Mouse (Mus musculus): Measurements from ENCODE around the gene Olfr1371.

The Olfr1371 gene

GRCm38 (mm10) chr11:52213887-52214286 is at the start of gene Olfr1371:
Olfr1371 (minus strand) TSS chr11:52213987.
- ATAC-seq (ENCODE audit: insufficient number of reproducible peaks, low FRiP score, low TSS enrichment): no peak

GRCm38 (mm10) chr11:52262338-52262737 is 48.6 kb upstream of the Olfr1371 start:
- no peak for ATAC-seq (ENCODE audit: insufficient number of reproducible peaks, low FRiP score, low TSS enrichment)

- ATAC-seq (ENCODE audit: insufficient number of reproducible peaks, low FRiP score, low TSS enrichment): no peak
Observed at GRCm38 (mm10) chr11:52261937-52262336, 48.1 kb upstream of the Olfr1371 start.

GRCm38 (mm10) chr11:52260878-52261277 is 47.1 kb upstream of the Olfr1371 start:
- ATAC-seq (ENCODE audit: insufficient number of reproducible peaks, low FRiP score, low TSS enrichment): no peak

- no peak for ATAC-seq (ENCODE audit: insufficient number of reproducible peaks, low FRiP score, low TSS enrichment)
Observed at GRCm38 (mm10) chr11:52258711-52259110, 44.9 kb upstream of the Olfr1371 start.

- no peak for ATAC-seq (ENCODE audit: insufficient number of reproducible peaks, low FRiP score, low TSS enrichment)
Observed at GRCm38 (mm10) chr11:52257376-52257775, 43.6 kb upstream of the Olfr1371 start.

GRCm38 (mm10) chr11:52255077-52255476 is 41.3 kb upstream of the Olfr1371 start:
- ATAC-seq (ENCODE audit: insufficient number of reproducible peaks, low FRiP score, low TSS enrichment): no peak

- peak; percentile 56; the same call in 1 of the 2 replicates for ATAC-seq (ENCODE audit: insufficient number of reproducible peaks, low FRiP score, low TSS enrichment)
Observed at GRCm38 (mm10) chr11:52253674-52254375, 40.0 kb upstream of the Olfr1371 start.

GRCm38 (mm10) chr11:52252692-52253091 is 38.9 kb upstream of the Olfr1371 start:
- no peak for ATAC-seq (ENCODE audit: insufficient number of reproducible peaks, low FRiP score, low TSS enrichment)

- ATAC-seq (ENCODE audit: insufficient number of reproducible peaks, low FRiP score, low TSS enrichment): no peak
Observed at GRCm38 (mm10) chr11:52251770-52252169, 38.0 kb upstream of the Olfr1371 start.

GRCm38 (mm10) chr11:52249452-52249851 is 35.7 kb upstream of the Olfr1371 start:
- ATAC-seq (ENCODE audit: insufficient number of reproducible peaks, low FRiP score, low TSS enrichment): no peak

GRCm38 (mm10) chr11:52240898-52241542 is 27.2 kb upstream of the Olfr1371 start:
- ATAC-seq (ENCODE audit: insufficient number of reproducible peaks, low FRiP score, low TSS enrichment): no peak

- ATAC-seq (ENCODE audit: insufficient number of reproducible peaks, low FRiP score, low TSS enrichment): no peak
Observed at GRCm38 (mm10) chr11:52234509-52234908, 20.7 kb upstream of the Olfr1371 start.

GRCm38 (mm10) chr11:52233906-52234305 is 20.1 kb upstream of the Olfr1371 start:
- ATAC-seq (ENCODE audit: insufficient number of reproducible peaks, low FRiP score, low TSS enrichment): no peak

GRCm38 (mm10) chr11:52233043-52233653 is 19.4 kb upstream of the Olfr1371 start:
- no peak for ATAC-seq (ENCODE audit: insufficient number of reproducible peaks, low FRiP score, low TSS enrichment)

GRCm38 (mm10) chr11:52231606-52232541 is 18.1 kb upstream of the Olfr1371 start, which contains the start of gene Skp1a:
Skp1a (plus strand) TSS chr11:52231995.
- peak; percentile 81 for ATAC-seq (ENCODE audit: insufficient number of reproducible peaks, low FRiP score, low TSS enrichment)

GRCm38 (mm10) chr11:52230694-52231093 is 16.9 kb upstream of the Olfr1371 start:
- no peak for ATAC-seq (ENCODE audit: insufficient number of reproducible peaks, low FRiP score, low TSS enrichment)

GRCm38 (mm10) chr11:52228722-52229448 is 15.1 kb upstream of the Olfr1371 start:
- no peak for ATAC-seq (ENCODE audit: insufficient number of reproducible peaks, low FRiP score, low TSS enrichment)

- no peak for ATAC-seq (ENCODE audit: insufficient number of reproducible peaks, low FRiP score, low TSS enrichment)
Observed at GRCm38 (mm10) chr11:52227466-52228226, 13.9 kb upstream of the Olfr1371 start.
